Mouse (Mus musculus) forelimb bud, embryonic 11.5 days (tissue): ENCODE data around the gene Olfr24.
A peak's percentile ranks its signal among the peaks of the same experiment; 100 is the strongest.
"Not testable (repeated sequence)": the region's sequence is repeated elsewhere in the genome, so short reads cannot be mapped to it uniquely, and the experiment has no call there.

Source experiments
- DNase-seq: peaks from one replicate; pipeline ENCODE4 v3.0.0-alpha.2; 2012; ENCODE audit warnings: low read depth, low spot score

Gene Olfr24

GRCm38 (mm10) chr9:18763896-18764295 is at the start of gene Olfr24:
TSS of gene Olfr24 (minus strand) at chr9:18763996.
- DNase-seq: no peak

GRCm38 (mm10) chr9:18785316-18785715 is 21.5 kb upstream of the Olfr24 start:
- DNase-seq: no peak

GRCm38 (mm10) chr9:18779476-18779875 is 15.7 kb upstream of the Olfr24 start:
- DNase-seq: no peak

- no peak for DNase-seq
Observed at GRCm38 (mm10) chr9:18778981-18779380, 15.2 kb upstream of the Olfr24 start.

- no peak for DNase-seq
Observed at GRCm38 (mm10) chr9:18755595-18755994, 8.2 kb downstream of the Olfr24 start.

- DNase-seq: peak; percentile 49
Observed at GRCm38 (mm10) chr9:18744639-18745038, 19.2 kb downstream of the Olfr24 start.

GRCm38 (mm10) chr9:18734177-18734576 is 29.6 kb downstream of the Olfr24 start:
- DNase-seq: not testable (repeated sequence)

- no peak for DNase-seq
Observed at GRCm38 (mm10) chr9:18722712-18723099, 41.1 kb downstream of the Olfr24 start.

- DNase-seq: peak; percentile 45
Observed at GRCm38 (mm10) chr9:18721931-18722711, 41.7 kb downstream of the Olfr24 start.

GRCm38 (mm10) chr9:18721011-18721410 is 42.8 kb downstream of the Olfr24 start:
- peak; percentile 46 for DNase-seq

- no peak for DNase-seq
Observed at GRCm38 (mm10) chr9:18705628-18706027, 58.2 kb downstream of the Olfr24 start.
